Mouse (Mus musculus): ENCODE results near the gene Ssu2.

The Ssu2 gene

DNA sequence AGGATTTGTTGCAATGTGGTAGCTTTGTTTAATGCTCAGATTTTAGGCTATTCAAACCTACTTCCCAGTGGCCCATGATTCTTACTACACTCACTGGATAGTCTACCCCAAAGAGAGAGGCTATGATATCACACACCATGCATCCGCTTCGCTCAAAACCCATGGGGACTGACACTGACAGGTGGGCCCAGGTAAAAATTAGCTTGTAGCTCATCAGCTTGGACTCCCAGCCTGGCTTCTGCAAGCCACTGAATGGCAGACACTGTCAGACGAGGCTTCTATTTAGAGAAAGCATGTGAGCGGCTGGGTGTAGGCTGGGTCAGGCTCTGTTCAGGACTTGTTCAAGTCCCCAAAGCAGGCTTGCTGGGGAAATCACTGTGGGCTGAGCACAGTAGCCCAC is 37.4 kb downstream of the Ssu2 start:
- DNase-seq (ENCODE audit: extremely low read depth, low read depth, low spot score): no peak

DNA sequence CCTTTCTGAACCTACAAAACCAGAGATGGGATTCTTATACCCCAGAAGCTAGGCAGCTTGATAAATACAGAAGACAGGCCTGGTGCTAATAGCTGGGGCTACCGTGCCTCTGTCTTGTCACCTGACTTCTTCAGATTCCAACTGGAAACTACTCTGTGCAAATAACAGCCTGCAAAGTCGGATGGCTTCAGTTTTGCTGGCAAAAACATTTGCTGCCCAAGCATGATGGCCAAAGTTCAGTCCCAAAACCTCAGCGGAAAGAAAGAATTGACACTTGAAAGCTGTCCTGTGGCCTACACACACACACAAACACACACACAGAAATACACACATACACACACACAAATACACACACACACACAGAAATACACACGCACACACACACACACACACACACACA is 48.8 kb downstream of the Ssu2 start:
- DNase-seq (ENCODE audit: extremely low read depth, low read depth, low spot score): no peak

DNA sequence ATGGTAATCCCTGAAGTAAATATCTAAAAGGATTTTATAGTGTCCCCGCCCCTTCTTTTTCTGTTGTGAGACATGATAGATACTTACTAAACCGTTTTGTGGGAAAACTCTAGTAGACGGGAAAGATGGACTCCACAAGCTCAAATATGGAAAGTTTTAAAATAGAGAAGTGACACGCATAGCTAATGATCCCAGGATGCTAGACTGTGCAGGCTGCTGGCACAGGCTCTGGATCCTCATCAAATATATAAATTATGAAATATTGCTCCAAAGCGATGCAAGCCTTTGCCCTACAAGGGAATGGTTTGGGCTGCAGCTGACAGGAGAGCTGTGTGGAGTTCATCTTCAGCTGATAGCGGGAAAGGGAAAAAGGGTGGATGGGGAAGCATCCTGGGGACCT is 50.2 kb downstream of the Ssu2 start:
- DNase-seq (ENCODE audit: extremely low read depth, low read depth, low spot score): no peak

DNA sequence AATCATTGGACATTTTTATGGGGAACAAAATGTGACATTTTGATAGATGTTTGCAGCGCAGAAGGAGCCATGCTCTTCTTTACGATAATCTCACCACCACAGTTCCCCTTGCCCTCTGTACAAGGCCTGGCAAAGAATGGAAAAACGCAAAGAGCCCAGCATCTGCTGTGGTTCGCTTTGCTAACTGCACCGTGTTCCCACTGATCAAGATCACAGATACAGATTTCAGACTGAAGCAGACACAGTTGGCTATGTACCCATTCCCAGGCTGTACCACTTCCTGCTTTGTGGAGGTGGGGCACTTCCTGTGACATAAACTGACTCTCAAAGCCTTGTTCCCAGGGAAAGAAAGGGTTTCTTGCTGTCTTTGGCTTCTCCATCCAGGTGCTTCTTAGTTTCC is 53.9 kb downstream of the Ssu2 start:
- DNase-seq (ENCODE audit: extremely low read depth, low read depth, low spot score): no peak

DNA sequence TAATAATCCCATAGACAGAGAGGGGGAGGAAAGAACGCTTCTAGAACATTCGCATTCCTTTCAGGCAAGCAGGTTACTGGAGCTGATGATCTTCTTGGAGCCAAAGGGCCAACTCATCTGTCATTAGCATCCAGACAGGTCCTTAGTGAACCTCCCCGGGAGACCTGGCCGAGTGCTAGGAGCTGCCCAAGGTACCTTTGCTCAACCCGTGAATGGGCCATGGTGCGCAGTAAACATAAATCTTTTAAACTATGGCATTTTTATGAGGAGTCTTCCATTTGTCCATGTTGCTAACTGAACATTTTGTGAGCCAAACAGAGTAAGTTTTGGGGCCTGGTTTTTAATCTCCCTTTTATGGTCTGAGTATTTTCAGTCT is 56.6 kb downstream of the Ssu2 start:
- DNase-seq (ENCODE audit: extremely low read depth, low read depth, low spot score): no peak

DNA sequence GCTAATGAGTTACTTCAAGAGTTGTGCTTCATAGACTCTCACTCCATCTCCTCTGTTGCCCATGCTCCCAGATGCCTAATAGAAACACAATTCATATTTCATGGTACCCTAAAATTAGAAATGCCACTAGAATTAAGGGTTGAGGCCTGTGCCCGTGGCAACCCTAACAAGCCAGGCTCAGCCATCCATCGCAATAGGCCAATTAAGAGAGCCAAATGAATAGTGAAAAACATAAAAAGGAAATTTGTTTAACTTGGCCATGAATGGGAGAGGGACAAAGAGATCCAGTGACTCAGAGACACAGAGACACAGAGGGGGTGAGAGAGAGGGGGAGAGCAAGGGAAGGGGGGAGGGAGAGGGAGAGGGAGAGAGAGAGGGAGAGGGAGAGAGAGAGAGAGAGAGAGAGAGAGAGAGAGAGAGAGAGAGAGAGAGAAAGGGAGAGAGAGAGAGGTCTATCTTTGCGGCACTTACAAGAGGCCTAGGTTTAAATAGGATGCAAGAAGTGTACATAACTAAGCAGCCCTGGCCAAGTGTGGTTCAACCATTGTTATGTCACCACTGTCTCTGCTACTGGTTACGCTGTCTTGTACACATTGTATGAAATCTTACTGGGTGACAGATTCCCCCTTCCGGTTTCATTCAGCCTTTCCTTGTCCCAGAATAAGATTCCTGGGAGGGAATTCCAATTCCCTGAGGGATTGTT is 57.2 kb downstream of the Ssu2 start:
- DNase-seq (ENCODE audit: extremely low read depth, low read depth, low spot score): no peak

DNA sequence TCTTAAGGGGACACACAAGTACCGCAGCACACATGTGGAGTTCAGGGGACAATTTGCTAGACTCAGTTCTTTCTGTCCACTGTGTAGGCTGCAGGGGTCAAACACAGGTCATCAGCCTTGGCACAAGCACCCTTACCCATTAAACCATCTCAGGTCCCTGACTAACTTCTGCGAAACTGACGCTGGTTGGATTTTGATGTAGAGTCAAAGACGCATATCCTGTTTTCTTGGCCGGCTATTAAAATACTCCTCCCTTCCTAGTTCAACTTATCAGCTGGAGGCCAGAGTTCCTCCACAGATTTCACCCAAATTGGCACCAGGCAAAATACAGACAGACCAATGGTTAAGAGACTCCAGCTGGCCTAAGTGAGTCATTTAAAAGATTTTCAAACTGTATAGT is 60.0 kb downstream of the Ssu2 start:
- DNase-seq (ENCODE audit: extremely low read depth, low read depth, low spot score): no peak

DNA sequence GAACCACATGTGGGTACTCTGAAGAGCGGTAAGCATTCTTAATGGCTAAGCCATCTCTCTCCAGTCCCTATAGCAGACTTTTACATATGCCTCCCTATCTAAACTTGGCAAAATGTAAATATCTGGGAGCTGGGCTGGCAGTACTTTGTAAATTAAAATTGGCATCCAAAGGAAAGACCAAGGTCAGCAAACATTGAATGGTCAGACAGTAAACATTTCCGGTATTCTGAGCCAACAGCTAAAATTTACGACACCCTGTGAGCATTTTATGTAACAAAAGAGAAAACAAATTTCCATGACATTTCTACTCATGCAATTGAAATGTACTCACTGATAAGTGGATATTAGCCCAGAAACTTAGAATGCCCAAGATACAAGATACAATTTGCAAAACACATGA is 62.6 kb downstream of the Ssu2 start:
- DNase-seq (ENCODE audit: extremely low read depth, low read depth, low spot score): no peak

DNA sequence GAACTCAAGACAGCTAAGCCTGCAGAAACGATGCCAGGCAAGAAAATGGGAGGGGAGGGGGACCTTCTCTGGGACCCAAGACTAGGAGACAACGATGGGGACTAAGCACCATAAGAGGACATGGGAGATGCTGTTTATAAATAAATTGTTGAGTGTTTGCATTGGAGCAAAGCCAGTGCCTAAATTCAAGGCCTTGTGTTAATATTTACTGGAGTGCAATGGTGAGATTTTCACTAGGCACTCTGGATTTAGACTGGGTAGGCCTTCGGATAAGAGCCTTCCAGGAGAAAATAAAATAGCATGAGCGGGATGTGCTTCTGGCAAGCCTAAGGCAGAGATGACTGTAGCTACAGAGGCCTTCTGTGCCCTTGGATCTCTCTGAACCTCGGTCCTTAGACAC is 64.9 kb downstream of the Ssu2 start:
- DNase-seq (ENCODE audit: extremely low read depth, low read depth, low spot score): no peak

DNA sequence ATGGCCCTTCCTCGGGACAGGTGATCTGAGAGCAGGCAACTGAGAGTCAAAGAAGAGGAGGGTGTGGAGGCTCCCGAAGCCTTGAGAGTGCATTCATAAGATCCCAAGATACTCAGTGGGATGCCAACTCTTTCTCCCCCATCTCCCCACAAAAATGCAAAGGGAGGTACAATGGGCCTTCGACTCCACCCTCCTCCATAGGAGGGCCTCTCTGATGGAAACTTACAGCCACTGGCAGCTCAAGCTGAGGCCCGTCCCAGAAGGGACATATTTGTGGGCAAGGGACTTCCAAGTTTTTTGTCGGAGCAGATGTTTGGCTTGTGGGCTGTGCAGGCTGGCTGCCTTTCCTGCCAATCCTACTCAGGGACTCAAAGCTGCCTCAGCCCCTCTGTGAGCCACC is 67.1 kb downstream of the Ssu2 start:
- DNase-seq (ENCODE audit: extremely low read depth, low read depth, low spot score): no peak

DNA sequence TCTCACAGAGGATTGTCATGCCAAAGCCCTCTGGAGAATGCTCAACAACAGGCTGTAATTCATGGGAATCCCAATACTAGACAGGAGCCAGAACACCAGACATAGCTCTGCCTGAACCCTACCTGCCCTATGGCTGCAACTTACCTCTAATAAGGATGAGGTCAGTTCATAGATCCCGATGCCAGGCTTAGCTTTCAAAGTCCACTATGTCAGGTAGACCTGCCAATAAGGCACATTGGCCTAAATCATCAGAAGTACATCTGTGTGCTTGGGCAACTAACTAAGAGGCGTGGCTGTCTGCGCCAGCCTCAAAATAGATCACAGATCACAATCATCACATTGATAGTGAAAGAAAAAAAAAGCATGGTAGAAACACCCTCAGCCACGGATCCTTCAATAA is 68.4 kb downstream of the Ssu2 start:
- DNase-seq (ENCODE audit: extremely low read depth, low read depth, low spot score): no peak

DNA sequence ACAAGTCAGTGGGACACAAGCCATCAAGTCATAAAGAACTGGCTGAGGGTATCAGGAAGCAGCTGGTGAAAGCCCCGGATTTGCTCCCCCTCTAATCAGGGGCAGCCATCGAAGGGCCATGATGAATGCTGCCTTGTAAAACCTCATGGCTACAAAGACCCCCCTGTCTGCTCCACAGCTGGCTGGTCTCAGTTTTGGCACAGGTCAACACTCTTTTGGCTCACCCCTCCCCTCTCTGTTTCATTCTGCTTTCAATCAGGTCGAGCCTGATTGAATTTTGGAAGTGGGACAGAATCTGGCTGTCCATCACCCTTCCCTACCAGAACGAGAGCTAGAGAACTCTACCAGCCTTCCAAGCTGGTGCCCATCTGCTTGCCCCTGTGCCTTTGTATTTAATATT is 76.4 kb downstream of the Ssu2 start:
- no peak for DNase-seq (ENCODE audit: extremely low read depth, low read depth, low spot score)

DNA sequence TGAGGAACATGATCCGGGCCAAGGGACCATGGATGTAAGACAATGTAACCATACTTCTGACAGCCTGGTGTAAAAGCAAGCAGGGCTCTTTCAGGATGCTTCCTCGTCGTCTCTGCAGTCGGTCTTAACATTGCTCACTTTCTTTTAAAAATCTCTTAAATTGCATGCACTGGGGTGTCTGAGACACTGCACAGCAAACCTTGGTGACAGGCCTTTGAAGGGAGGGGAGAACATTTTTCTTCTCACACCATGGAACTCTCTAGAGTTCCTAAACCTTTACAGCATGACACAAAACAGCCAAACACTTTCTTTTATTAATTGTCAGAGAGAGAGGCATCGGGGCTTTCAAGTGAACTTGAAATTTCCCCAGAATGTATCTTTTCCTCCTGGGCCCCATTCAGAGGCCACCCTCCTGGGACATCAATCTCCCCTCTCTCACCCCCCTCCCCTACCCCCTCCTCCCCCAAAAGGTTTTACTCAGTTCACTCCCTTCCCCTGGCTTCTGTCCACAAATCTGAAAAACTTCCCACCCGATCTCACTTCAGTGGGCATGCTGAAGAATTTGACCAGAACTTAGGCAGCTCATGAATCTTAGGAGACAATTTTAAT is 78.4 kb downstream of the Ssu2 start:
- DNase-seq (ENCODE audit: extremely low read depth, low read depth, low spot score): no peak

Measured in fat pad, adult 2 months (tissue).